Mouse (Mus musculus) urinary bladder, postnatal 25 days (tissue): ENCODE data around the gene Rgs8.
A peak's percentile ranks its signal among the peaks of the same experiment; 100 is the strongest.

ENCODE experiments used
- DNase-seq: peaks from one replicate; pipeline ENCODE4 v3.0.0; 2022; ENCODE audit warnings: low spot score

The Rgs8 gene

GRCm38 (mm10) chr1:153652938-153653623 lies at the start of gene Rgs8:
Gene Rgs8, plus strand, starts transcription at chr1:153653025.
- no peak for DNase-seq

GRCm38 (mm10) chr1:153617340-153617830 lies 35.4 kb upstream of the Rgs8 start:
- no peak for DNase-seq

GRCm38 (mm10) chr1:153623036-153623435 lies 29.8 kb upstream of the Rgs8 start:
- DNase-seq = no peak

- DNase-seq = no peak
Measured at GRCm38 (mm10) chr1:153632686-153633085, 20.1 kb upstream of the Rgs8 start.

- no peak for DNase-seq
Measured at GRCm38 (mm10) chr1:153635056-153635455, 17.8 kb upstream of the Rgs8 start.

- DNase-seq = peak; percentile 22
Measured at GRCm38 (mm10) chr1:153635521-153635920, 17.3 kb upstream of the Rgs8 start.

GRCm38 (mm10) chr1:153636821-153637220 lies 16.0 kb upstream of the Rgs8 start:
- no peak for DNase-seq

- DNase-seq = peak; percentile 10
Measured at GRCm38 (mm10) chr1:153641492-153641939, 11.3 kb upstream of the Rgs8 start.

GRCm38 (mm10) chr1:153641940-153642501 lies 10.8 kb upstream of the Rgs8 start:
- DNase-seq = peak; percentile 14

- DNase-seq = no peak
Measured at GRCm38 (mm10) chr1:153653674-153654073, 849 bp downstream of the Rgs8 start.

- DNase-seq = no peak
Measured at GRCm38 (mm10) chr1:153659666-153660065, 6.8 kb downstream of the Rgs8 start.

GRCm38 (mm10) chr1:153660982-153661688 lies 8.3 kb downstream of the Rgs8 start:
- DNase-seq = no peak

- DNase-seq = no peak
Measured at GRCm38 (mm10) chr1:153661689-153662002, 8.8 kb downstream of the Rgs8 start.

GRCm38 (mm10) chr1:153662362-153662761 lies 9.5 kb downstream of the Rgs8 start:
- DNase-seq = no peak

GRCm38 (mm10) chr1:153665066-153665715 lies 12.4 kb downstream of the Rgs8 start:
- DNase-seq = no peak

- DNase-seq = no peak
Measured at GRCm38 (mm10) chr1:153666236-153666635, 13.4 kb downstream of the Rgs8 start.

GRCm38 (mm10) chr1:153667244-153667727 lies 14.5 kb downstream of the Rgs8 start:
- no peak for DNase-seq

- no peak for DNase-seq
Measured at GRCm38 (mm10) chr1:153667781-153668180, 15.0 kb downstream of the Rgs8 start.

- DNase-seq = peak; percentile 12
Measured at GRCm38 (mm10) chr1:153669086-153669485, 16.3 kb downstream of the Rgs8 start.

GRCm38 (mm10) chr1:153669728-153670127 lies 16.9 kb downstream of the Rgs8 start:
- no peak for DNase-seq

- no peak for DNase-seq
Measured at GRCm38 (mm10) chr1:153671352-153671751, 18.5 kb downstream of the Rgs8 start.

GRCm38 (mm10) chr1:153672698-153673097 lies 19.9 kb downstream of the Rgs8 start:
- no peak for DNase-seq
